Mouse (Mus musculus) intestine, embryonic 16.5 days (tissue): ENCODE measurements around the gene Agrn. TPM values are rescaled to one million over a fixed set of nuclear protein-coding genes. Genes with fewer than 3 reads are reported as not detected.

Experiments
- ATAC-seq: fragments of 200-750 bp; cut with Nextera tagmentation; 2 replicates; pipeline ENCODE4 v1.8.0; 2017; ENCODE audit warnings: moderate TSS enrichment, moderate library complexity
- H3K27ac ChIP-seq: fragments of 300-500 bp; sonication (generic); 2 replicates; pipeline ENCODE4 v1.5.1; 2014; ENCODE audit warnings: mild to moderate bottlenecking, low read length
- H3K27me3 ChIP-seq: fragments of 300-500 bp; sonication (generic); replicated peaks from 2 replicates; pipeline ENCODE4 v1.6.1; 2014; ENCODE audit warnings: low read length, control low read depth, mixed read lengths; ENCODE audit not compliant: control insufficient read depth, insufficient read depth
- H3K36me3 ChIP-seq: fragments of 300-500 bp; sonication (generic); 2 replicates; pipeline ENCODE4 v1.6.1; 2014; ENCODE audit warnings: low read length, control low read depth; ENCODE audit not compliant: control insufficient read depth, insufficient read depth
- H3K4me1 ChIP-seq: fragments of 300-500 bp; sonication (generic); 2 replicates; pipeline ENCODE4 v1.6.1; 2014; ENCODE audit warnings: low read length, control low read depth, mixed read lengths; ENCODE audit not compliant: control insufficient read depth, insufficient read depth
- H3K4me2 ChIP-seq: fragments of 300-500 bp; sonication (generic); 2 replicates; pipeline ENCODE4 v1.6.1; 2014; ENCODE audit warnings: low read depth, low read length, control low read depth
- H3K4me3 ChIP-seq: fragments of 300-500 bp; sonication (generic); 2 replicates; pipeline ENCODE4 v1.5.1; 2014; ENCODE audit warnings: mild to moderate bottlenecking, low read length
- H3K9ac ChIP-seq: fragments of 300-500 bp; sonication (generic); 2 replicates; pipeline ENCODE4 v1.6.1; 2014; ENCODE audit warnings: low read depth, low read length
- H3K9me3 ChIP-seq: fragments of 300-500 bp; sonication (generic); 2 replicates; pipeline ENCODE4 v1.6.1; 2016; ENCODE audit warnings: low read length, control low read depth; ENCODE audit not compliant: control insufficient read depth
- WGBS: fragments of 180-500 bp; shearing (Covaris S2); extraction: QIAGEN DNeasy Blood & Tissue Kit; methylation state at CpG from one replicate; pipeline ENCODE4 v1.1.7; 2014; 5-methylcytosine and 5-hydroxymethylcytosine counted together
- polyA plus RNA-seq: library from polyadenylated mRNA; unstranded; fragments of >200 nt; fragmentation: Nextera tagmentation; extraction: Ambion mirVana; gene quantifications from 2 replicates; pipeline ENCODE4 v1.2.1, GENCODE M21; 2015

The Agrn gene
- 35.9 and 38.0 TPM in 2 replicates for polyA plus RNA-seq

GRCm38 (mm10) chr4:156197131-156197828 lies at the start of gene Agrn:
Gene Agrn (minus strand): TSS chr4:156197488.
- peak; percentile 80 for ATAC-seq
- Histone ChIP-seq H3K4me2 (peak within 1 kb of the TSS; percentile 86), H3K9me3 (no peaks in the 10 kb centered on the region), H3K4me3 (peak within 1 kb of the TSS; percentile 93), H3K4me1 (peaks cover 39% of the 10 kb centered on the region), H3K36me3 (no peaks in the 10 kb centered on the region), H3K27ac (peak within 1 kb of the TSS; percentile 90), H3K27me3 (no peaks in the 10 kb centered on the region), H3K9ac (peak within 1 kb of the TSS; percentile 89)
- WGBS, result 0% methylated on average over 18 of the region's 88 CpGs

GRCm38 (mm10) chr4:156236651-156237447 lies 39.6 kb upstream of the Agrn start:
- Histone ChIP-seq H3K4me1 (peaks cover 13% of the 10 kb centered on the region), H3K9me3 (no peaks in the 10 kb centered on the region), H3K4me3 (peak overlapping the region; percentile 90), H3K27ac (peak overlapping the region; percentile 98; the same call in 1 of the 2 replicates), H3K36me3 (peaks cover 29% of the 10 kb centered on the region), H3K9ac (peak overlapping the region; percentile 85), H3K4me2 (peak overlapping the region; percentile 75), H3K27me3 (no peaks in the 10 kb centered on the region)
- 20% methylated on average over 55 of the region's 60 CpGs for WGBS
- ATAC-seq, result no peak

- H3K4me3 ChIP-seq, result peak within 1 kb of the TSS; percentile 90
- peaks cover 25% of the 10 kb centered on the region for H3K36me3 ChIP-seq
- peak within 1 kb of the TSS; percentile 78 for H3K4me2 ChIP-seq
- H3K27me3 ChIP-seq, result no peaks in the 10 kb centered on the region
- under 1% methylated on average over 82 of the region's 90 CpGs for WGBS
- peak; percentile 91 for ATAC-seq
- peak within 1 kb of the TSS; percentile 98 for H3K27ac ChIP-seq
- H3K4me1 ChIP-seq, result peaks cover 13% of the 10 kb centered on the region
- peak within 1 kb of the TSS; percentile 85 for H3K9ac ChIP-seq
- H3K9me3 ChIP-seq, result no peaks in the 10 kb centered on the region
Measured at GRCm38 (mm10) chr4:156235808-156236533, 38.7 kb upstream of the Agrn start, which contains the start of gene Noc2l. Gene Noc2l (plus strand): TSS chr4:156236010.

- H3K36me3 ChIP-seq, result peaks cover 20% of the 10 kb centered on the region
- peaks cover 13% of the 10 kb centered on the region for H3K4me1 ChIP-seq
- H3K9me3 ChIP-seq, result no peaks in the 10 kb centered on the region
- peak overlapping the region; percentile 85 for H3K9ac ChIP-seq
- under 1% methylated on average over 15 of the region's 15 CpGs for WGBS
- H3K4me2 ChIP-seq, result peak overlapping the region; percentile 67
- peak overlapping the region; percentile 98 for H3K27ac ChIP-seq
- ATAC-seq, result peak; percentile 29
- peak overlapping the region; percentile 90 for H3K4me3 ChIP-seq
- no peaks in the 10 kb centered on the region for H3K27me3 ChIP-seq
Measured at GRCm38 (mm10) chr4:156235360-156235770, 38.1 kb upstream of the Agrn start.

- Histone ChIP-seq H3K4me3 (peak within 1 kb of the TSS; percentile 90), H3K36me3 (peaks cover 14% of the 10 kb centered on the region)
- peak; percentile 46 for ATAC-seq
Measured at GRCm38 (mm10) chr4:156234701-156235213, 37.5 kb upstream of the Agrn start, which contains the start of gene Plekhn1. Gene Plekhn1 (minus strand): TSS chr4:156234857.

GRCm38 (mm10) chr4:156234021-156234501 lies 36.8 kb upstream of the Agrn start:
- H3K36me3 ChIP-seq, result peaks cover 9% of the 10 kb centered on the region
- peak overlapping the region; percentile 74 for H3K4me3 ChIP-seq
- H3K4me1 ChIP-seq, result peaks cover 13% of the 10 kb centered on the region
- H3K4me2 ChIP-seq, result peak overlapping the region; percentile 78
- no peaks in the 10 kb centered on the region for H3K9me3 ChIP-seq
- H3K9ac ChIP-seq, result peak overlapping the region; percentile 84
- no peaks in the 10 kb centered on the region for H3K27me3 ChIP-seq
- peak overlapping the region; percentile 68 for H3K27ac ChIP-seq
- WGBS, result 11% methylated on average over 17 of the region's 17 CpGs
- no peak for ATAC-seq

More at GRCm38 (mm10) chr4:156234701-156235213, 37.5 kb upstream of the Agrn start, which contains the start of gene Plekhn1:
- Histone ChIP-seq H3K4me2 (peak within 1 kb of the TSS; percentile 78), H3K27me3 (no peaks in the 10 kb centered on the region), H3K27ac (peak within 1 kb of the TSS; percentile 98), H3K4me1 (peaks cover 13% of the 10 kb centered on the region), H3K9me3 (no peaks in the 10 kb centered on the region), H3K9ac (peak within 1 kb of the TSS; percentile 85)
- WGBS, result 0% methylated on average over 34 of the region's 48 CpGs

- peaks cover 18% of the 10 kb centered on the region for H3K4me1 ChIP-seq
- no peaks in the 10 kb centered on the region for H3K9me3 ChIP-seq
- 23% methylated on average over 12 of the region's 12 CpGs for WGBS
- H3K27ac ChIP-seq, result no peak overlapping the region
- ATAC-seq, result peak; percentile 86
- peak overlapping the region; percentile 34 for H3K4me3 ChIP-seq
- H3K27me3 ChIP-seq, result no peaks in the 10 kb centered on the region
- peak overlapping the region; percentile 42 for H3K9ac ChIP-seq
- H3K4me2 ChIP-seq, result peak overlapping the region; percentile 43
- H3K36me3 ChIP-seq, result peaks cover 4% of the 10 kb centered on the region
Measured at GRCm38 (mm10) chr4:156228393-156229024, 31.2 kb upstream of the Agrn start.

- WGBS, result 31% methylated on average over 18 of the region's 18 CpGs
- Histone ChIP-seq H3K4me2 (peak overlapping the region; percentile 43), H3K4me3 (peak overlapping the region; percentile 34), H3K27me3 (no peaks in the 10 kb centered on the region), H3K9me3 (no peaks in the 10 kb centered on the region), H3K9ac (peak overlapping the region; percentile 42), H3K4me1 (peaks cover 17% of the 10 kb centered on the region), H3K27ac (no peak overlapping the region), H3K36me3 (peaks cover 4% of the 10 kb centered on the region)
- ATAC-seq, result peak; percentile 62
Measured at GRCm38 (mm10) chr4:156227752-156228392, 30.6 kb upstream of the Agrn start.
